Mouse (Mus musculus) forebrain, embryonic 14.5 days (tissue): ENCODE measurements around the gene Ighmbp2. TPM values are rescaled to one million over a fixed set of nuclear protein-coding genes. Genes with fewer than 3 reads are reported as not detected.

Experiments
- ATAC-seq: fragments of 200-750 bp; cut with Nextera tagmentation; 2 replicates; pipeline ENCODE4 v1.8.0; 2017; ENCODE audit warnings: mild to moderate bottlenecking, moderate library complexity
- DNase-seq: peaks from one replicate; pipeline ENCODE4 v3.0.0-alpha.2; 2015; ENCODE audit warnings: low spot score
- H3K27ac ChIP-seq: fragments of 300-500 bp; sonication (generic); 2 replicates; pipeline ENCODE4 v1.5.1; 2014; ENCODE audit warnings: low read depth, mild to moderate bottlenecking, control low read depth, low read length, moderate library complexity
- H3K27me3 ChIP-seq: fragments of 300-500 bp; sonication (generic); replicated peaks from 2 replicates; pipeline ENCODE4 v1.6.1; 2014; ENCODE audit warnings: low read length, control low read depth, mixed read lengths; ENCODE audit not compliant: control insufficient read depth, insufficient read depth
- H3K36me3 ChIP-seq: fragments of 300-500 bp; sonication (generic); 2 replicates; pipeline ENCODE4 v1.6.1; 2014; ENCODE audit warnings: low read length, control low read depth; ENCODE audit not compliant: control insufficient read depth, insufficient read depth
- H3K4me1 ChIP-seq: fragments of 300-500 bp; sonication (generic); 2 replicates; pipeline ENCODE4 v1.6.1; 2014; ENCODE audit warnings: antibody characterized with exemption, low read length, control low read depth; ENCODE audit not compliant: control insufficient read depth, insufficient read depth
- H3K4me2 ChIP-seq: fragments of 300-500 bp; sonication (generic); 2 replicates; pipeline ENCODE4 v1.6.1; 2014; ENCODE audit warnings: mild to moderate bottlenecking, control low read depth, low read length
- H3K4me3 ChIP-seq: fragments of 300-500 bp; sonication (generic); 2 replicates; pipeline ENCODE4 v1.5.1; 2014; ENCODE audit warnings: low read depth, low read length, control low read depth
- H3K9ac ChIP-seq: fragments of 300-500 bp; sonication (generic); 2 replicates; pipeline ENCODE4 v1.6.1; 2014; ENCODE audit warnings: mild to moderate bottlenecking, low read length, control low read depth, moderate library complexity
- H3K9me3 ChIP-seq: fragments of 300-500 bp; sonication (generic); replicated peaks from 2 replicates; pipeline ENCODE4 v1.6.1; 2016; ENCODE audit warnings: low read length, control low read depth, mixed read lengths; ENCODE audit not compliant: control insufficient read depth
- whole genome bisulfite sequencing: fragments of 180-500 bp; shearing (Covaris S2); extraction: QIAGEN DNeasy Blood & Tissue Kit; methylation state at CpG from one replicate; pipeline ENCODE4 v1.1.7; 2014; 5-methylcytosine and 5-hydroxymethylcytosine counted together
- polyA plus RNA-seq: library from polyadenylated mRNA; unstranded; fragments of >200 nt; fragmentation: Nextera tagmentation; extraction: Ambion mirVana; gene quantifications from 2 replicates; pipeline ENCODE4 v1.2.1, GENCODE M21; 2014

Gene Ighmbp2
- polyA plus RNA-seq, 1 experiment from 2014 or later = 7.0 TPM

DNA sequence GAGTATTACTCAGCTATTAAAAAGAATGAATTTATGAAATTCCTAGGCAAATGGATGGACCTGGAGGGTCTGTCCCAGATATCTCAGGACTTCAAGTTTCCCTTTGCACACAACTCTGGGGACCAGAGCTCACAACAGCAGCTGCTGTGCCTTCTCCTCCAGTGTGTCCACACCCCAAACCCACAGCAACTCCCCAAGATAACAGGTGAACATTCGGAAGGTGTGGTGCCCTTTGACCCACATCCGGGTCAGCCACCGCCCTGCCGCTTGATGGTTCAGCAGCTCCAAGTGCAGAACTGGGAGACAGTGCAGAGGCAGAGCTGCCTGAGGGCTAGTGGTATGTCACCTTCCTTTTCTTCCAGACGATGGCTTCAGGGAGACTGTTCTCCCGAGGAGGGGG lies 12.4 kb upstream of the Ighmbp2 start:
- H3K4me2 ChIP-seq = no peak overlapping the region
- no peaks in the 10 kb centered on the region for H3K4me1 ChIP-seq
- H3K9me3 ChIP-seq = no peaks in the 10 kb centered on the region
- no peak overlapping the region for H3K9ac ChIP-seq
- WGBS = 92% methylated on average over 6 of the region's 6 CpGs
- ATAC-seq = no peak
- DNase-seq = no peak
- peaks cover 14% of the 10 kb centered on the region for H3K36me3 ChIP-seq
- H3K4me3 ChIP-seq = no peak overlapping the region
- no peaks in the 10 kb centered on the region for H3K27me3 ChIP-seq
- no peak overlapping the region for H3K27ac ChIP-seq

DNA sequence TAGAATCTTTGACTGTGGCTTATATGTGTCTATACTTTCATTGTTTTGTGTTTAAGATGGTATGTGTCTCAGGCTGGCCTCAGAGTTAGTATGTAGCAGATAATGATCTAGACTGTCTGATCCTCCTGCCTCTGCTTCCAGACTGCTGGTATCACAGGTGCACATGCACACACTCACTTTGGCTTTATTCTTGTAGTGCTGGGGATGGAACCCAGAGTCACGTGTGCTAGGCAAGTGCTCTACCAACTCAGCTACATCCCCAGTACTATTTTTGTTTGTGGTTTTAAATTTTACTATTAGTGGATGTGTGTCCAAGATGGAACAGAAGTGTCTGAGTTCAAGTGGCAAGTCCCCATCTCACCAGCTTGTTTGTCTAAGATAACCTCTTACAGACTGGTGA lies 10.2 kb upstream of the Ighmbp2 start:
- 91% methylated on average over 1 of the region's 1 CpGs for WGBS

DNA sequence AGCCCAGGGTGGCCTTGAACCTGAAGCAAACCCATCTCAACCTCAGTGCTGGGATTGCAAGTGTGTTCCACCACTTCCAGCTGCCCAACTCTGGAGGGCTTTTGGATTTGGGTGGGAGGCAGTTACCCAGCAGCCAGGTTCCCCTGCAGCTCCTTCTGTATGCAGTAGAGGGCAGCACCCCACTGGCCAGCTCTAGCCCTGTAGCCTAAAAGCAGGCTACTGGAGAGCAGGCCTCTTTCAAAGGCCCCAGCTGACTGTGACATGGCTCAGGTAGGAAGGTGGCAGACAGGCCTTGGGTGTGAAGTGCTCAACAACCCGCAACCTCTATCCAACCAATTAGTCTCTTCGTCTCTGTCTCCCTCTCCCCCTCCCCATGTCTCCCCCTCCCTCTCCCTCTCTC lies 9.2 kb upstream of the Ighmbp2 start:
- H3K27me3 ChIP-seq = no peaks in the 10 kb centered on the region
- H3K9ac ChIP-seq = no peak overlapping the region
- H3K27ac ChIP-seq = no peak overlapping the region
- H3K4me1 ChIP-seq = no peaks in the 10 kb centered on the region
- H3K36me3 ChIP-seq = peaks cover 43% of the 10 kb centered on the region
- H3K9me3 ChIP-seq = no peaks in the 10 kb centered on the region
- no peak overlapping the region for H3K4me3 ChIP-seq
- peak; percentile 54 for DNase-seq
- ATAC-seq = peak; percentile 72
- 67% methylated on average over 2 of the region's 2 CpGs for WGBS
- H3K4me2 ChIP-seq = no peak overlapping the region

More for the DNA sequence above, 10.2 kb upstream of the Ighmbp2 start:
- DNase-seq = no peak
- no peak overlapping the region for H3K27ac ChIP-seq
- no peak for ATAC-seq
- H3K4me3 ChIP-seq = no peak overlapping the region
- H3K36me3 ChIP-seq = peaks cover 36% of the 10 kb centered on the region
- H3K4me1 ChIP-seq = no peaks in the 10 kb centered on the region
- no peak overlapping the region for H3K4me2 ChIP-seq
- no peaks in the 10 kb centered on the region for H3K27me3 ChIP-seq
- no peaks in the 10 kb centered on the region for H3K9me3 ChIP-seq
- H3K9ac ChIP-seq = no peak overlapping the region

DNA sequence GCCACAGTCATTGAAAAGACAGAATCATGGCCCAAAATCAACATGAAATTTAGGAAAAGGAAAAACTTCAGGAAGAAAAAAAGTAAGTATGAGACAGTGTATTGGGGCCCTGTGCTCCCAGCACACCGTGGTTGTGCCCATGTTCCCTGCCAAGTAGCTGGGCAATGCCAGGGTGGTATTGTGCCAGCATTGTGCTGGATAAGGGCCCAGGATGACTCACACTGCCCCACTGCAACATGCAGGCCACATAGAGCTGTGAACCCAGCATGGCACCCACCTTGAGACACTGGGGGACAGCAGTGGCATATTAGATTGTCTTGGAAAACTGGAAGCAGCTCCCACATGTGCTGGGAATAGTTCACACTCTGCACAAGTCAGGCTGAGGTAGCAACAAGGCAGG lies 6.2 kb upstream of the Ighmbp2 start:
- Histone ChIP-seq H3K4me1 (no peaks in the 10 kb centered on the region), H3K4me3 (no peak overlapping the region), H3K4me2 (no peak overlapping the region), H3K36me3 (peaks cover 61% of the 10 kb centered on the region), H3K27me3 (no peaks in the 10 kb centered on the region), H3K9me3 (no peaks in the 10 kb centered on the region), H3K27ac (no peak overlapping the region), H3K9ac (no peak overlapping the region)
- ATAC-seq = no peak
- DNase-seq = no peak
- 76% methylated on average over 1 of the region's 1 CpGs for WGBS

DNA sequence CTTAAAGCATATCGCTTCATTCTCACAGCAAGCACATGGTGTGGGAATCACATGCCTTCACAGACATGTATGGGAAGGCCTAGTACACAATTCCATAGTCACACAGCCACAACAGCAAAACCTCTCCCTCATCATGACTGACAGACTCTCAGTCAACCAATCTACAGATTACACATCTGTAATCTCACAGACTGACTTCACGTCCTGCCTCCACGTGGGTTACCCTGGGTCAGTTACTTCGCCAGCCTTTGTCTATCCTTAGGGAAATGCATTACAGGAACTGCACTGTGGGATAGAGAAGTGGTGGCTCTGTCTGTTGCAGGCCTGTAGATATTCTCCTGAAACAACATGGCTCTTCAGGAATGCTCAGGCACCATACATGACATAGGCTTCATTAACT lies 931 bp downstream of the Ighmbp2 start:
- ATAC-seq = no peak
- Histone ChIP-seq H3K4me2 (peak overlapping the region; percentile 80), H3K27me3 (no peaks in the 10 kb centered on the region), H3K27ac (no peak overlapping the region), H3K9ac (peak overlapping the region; percentile 89), H3K9me3 (no peaks in the 10 kb centered on the region), H3K36me3 (peaks cover 51% of the 10 kb centered on the region), H3K4me1 (peaks cover 15% of the 10 kb centered on the region), H3K4me3 (peak overlapping the region; percentile 77)
- no peak for DNase-seq
- WGBS = 81% methylated on average over 4 of the region's 4 CpGs

DNA sequence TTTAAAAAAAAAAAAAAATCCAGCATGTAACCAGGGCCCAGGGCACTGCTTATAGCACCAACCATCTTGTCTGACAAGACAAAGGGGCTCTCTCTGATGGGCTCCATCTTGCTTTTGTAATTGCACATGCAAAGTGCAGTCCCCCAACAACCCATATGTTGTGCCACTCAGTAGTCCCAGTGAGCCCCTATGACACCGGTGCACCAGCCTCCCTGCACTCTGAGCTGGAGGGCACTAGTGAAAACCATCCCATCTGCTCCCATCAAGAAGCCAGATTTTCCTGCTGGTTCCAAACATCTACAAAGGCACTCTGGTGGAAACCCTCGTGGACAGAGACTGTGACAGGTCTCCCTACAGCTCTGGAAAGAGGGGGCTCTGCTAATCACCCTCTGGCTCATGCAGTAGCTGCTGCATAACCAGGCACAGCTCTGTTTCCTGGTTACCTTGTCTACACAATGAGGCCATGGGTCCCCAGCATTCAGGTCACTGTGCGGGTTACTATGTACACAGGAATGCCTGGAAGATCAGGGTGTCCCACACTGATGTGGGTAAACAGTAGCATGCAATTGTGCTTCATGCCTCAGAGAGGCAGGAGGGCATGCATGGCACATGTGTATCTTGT lies 7.0 kb downstream of the Ighmbp2 start:
- no peaks in the 10 kb centered on the region for H3K27me3 ChIP-seq
- no peak overlapping the region for H3K4me3 ChIP-seq
- no peaks in the 10 kb centered on the region for H3K9me3 ChIP-seq
- no peak for DNase-seq
- no peak overlapping the region for H3K9ac ChIP-seq
- WGBS = 93% methylated on average over 3 of the region's 3 CpGs
- ATAC-seq = no peak
- no peak overlapping the region for H3K27ac ChIP-seq
- H3K4me2 ChIP-seq = no peak overlapping the region
- H3K36me3 ChIP-seq = peaks cover 88% of the 10 kb centered on the region
- no peaks in the 10 kb centered on the region for H3K4me1 ChIP-seq

DNA sequence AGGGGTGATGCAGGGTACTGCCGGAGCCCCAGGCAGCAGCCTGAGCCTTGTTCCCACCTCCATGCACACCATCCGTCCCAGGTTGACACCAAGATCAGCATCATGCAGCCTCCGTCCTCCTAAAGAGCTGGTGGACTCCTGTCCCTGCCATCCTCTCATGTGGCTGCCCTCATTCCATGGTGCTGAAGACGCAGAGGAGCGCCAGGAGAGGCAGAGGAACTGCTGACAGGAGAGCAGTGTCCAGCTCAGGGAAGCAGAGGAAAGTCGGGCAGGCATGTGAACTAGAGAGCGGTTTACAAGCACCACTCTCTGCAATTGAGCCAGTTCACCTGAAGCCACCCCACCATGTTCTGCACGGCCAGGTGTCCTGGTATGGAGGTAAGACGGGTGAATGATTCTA lies 9.5 kb downstream of the Ighmbp2 start:
- no peak overlapping the region for H3K4me3 ChIP-seq
- 95% methylated on average over 9 of the region's 9 CpGs for WGBS
- no peaks in the 10 kb centered on the region for H3K9me3 ChIP-seq
- no peak overlapping the region for H3K4me2 ChIP-seq
- H3K27me3 ChIP-seq = no peaks in the 10 kb centered on the region
- no peak overlapping the region for H3K9ac ChIP-seq
- no peak for ATAC-seq
- H3K4me1 ChIP-seq = no peaks in the 10 kb centered on the region
- no peak overlapping the region for H3K27ac ChIP-seq
- peaks cover 94% of the 10 kb centered on the region for H3K36me3 ChIP-seq
- DNase-seq = no peak

DNA sequence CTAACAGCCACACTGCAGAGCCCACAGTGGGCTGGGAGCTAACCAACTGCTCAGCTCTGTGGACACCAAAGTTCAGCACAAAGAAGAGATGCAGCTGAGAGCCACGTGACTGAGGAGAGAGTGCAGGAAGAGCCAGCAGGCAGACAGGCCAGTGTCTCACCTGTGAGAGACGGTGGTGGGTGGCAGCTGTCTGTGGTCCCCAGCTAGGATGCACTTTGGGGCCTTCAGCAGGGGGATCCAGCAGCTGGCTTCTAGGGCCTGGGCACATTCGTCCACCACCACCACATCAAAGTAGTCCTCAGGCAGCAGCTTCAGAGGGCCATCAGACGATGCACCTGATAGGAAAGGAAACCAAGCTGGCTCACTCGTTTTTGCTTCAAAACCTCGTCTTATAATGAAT lies 11.5 kb downstream of the Ighmbp2 start:
- DNase-seq = no peak
- H3K27ac ChIP-seq = no peak overlapping the region
- H3K9ac ChIP-seq = no peak overlapping the region
- no peaks in the 10 kb centered on the region for H3K4me1 ChIP-seq
- no peaks in the 10 kb centered on the region for H3K9me3 ChIP-seq
- H3K4me2 ChIP-seq = no peak overlapping the region
- no peaks in the 10 kb centered on the region for H3K27me3 ChIP-seq
- no peak for ATAC-seq
- no peak overlapping the region for H3K4me3 ChIP-seq
- 86% methylated on average over 6 of the region's 6 CpGs for WGBS
- H3K36me3 ChIP-seq = peaks cover 96% of the 10 kb centered on the region

DNA sequence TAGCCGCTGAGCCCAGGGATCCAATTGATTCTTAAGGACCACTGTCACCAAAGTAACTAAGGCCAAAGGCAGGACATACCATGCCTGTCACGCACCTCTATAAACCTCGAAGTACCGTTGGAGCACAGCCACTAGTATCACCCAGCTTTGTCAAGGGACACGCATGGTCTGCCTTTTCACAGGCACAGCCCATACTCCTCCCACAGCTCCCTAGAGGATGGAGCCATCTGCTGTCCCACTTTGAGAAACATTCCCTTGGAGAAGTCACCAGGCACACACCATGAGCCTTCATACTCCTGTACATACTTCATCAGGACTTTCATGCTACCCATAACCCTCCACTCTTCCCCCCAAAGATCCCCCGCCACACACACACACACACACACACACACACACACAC lies 13.0 kb downstream of the Ighmbp2 start:
- 97% methylated on average over 6 of the region's 6 CpGs for WGBS

More for the DNA sequence above, 13.0 kb downstream of the Ighmbp2 start:
- H3K36me3 ChIP-seq = peaks cover 99% of the 10 kb centered on the region
- no peaks in the 10 kb centered on the region for H3K27me3 ChIP-seq
- no peak overlapping the region for H3K4me3 ChIP-seq
- no peak overlapping the region for H3K27ac ChIP-seq
- no peak overlapping the region for H3K4me2 ChIP-seq
- ATAC-seq = no peak
- H3K4me1 ChIP-seq = no peaks in the 10 kb centered on the region
- H3K9me3 ChIP-seq = no peaks in the 10 kb centered on the region
- H3K9ac ChIP-seq = no peak overlapping the region
- no peak for DNase-seq
